ENCODE assay signal across 13 mouse cellular contexts in the genomic region with DNA sequence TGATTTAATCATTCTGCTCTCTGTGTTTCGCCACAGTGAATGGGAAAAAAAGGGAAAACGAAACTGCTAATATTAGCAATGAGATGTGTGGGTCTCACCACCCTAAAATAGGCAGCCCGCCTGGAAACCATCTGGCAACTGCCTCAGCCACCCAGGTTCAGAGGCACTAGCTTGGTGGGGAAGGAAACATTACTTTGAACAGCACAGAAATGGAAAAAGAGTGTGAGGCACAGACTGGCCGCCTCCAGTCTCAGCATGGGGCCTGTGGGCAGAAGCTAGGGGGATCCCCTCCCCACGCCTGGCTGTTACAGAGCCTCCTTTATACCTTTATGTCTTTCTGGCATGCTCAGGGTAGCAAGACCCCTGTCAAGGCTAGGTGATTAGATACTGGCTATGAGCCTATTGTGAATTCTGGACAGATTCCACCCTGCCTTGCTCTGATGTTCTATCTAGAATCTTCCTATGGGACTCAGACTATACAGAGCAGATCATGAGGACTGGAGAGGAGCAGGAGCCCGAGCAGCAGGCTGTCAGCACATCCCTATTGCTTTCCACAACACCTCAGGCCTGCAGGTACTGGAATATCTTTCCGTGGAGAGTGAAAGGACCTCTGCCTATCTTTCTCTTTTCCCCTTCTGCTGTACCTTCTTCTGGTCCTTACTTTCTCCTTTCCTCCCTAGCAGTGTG. TPM values are rescaled to one million over a fixed set of nuclear protein-coding genes. Genes with fewer than 3 reads are reported as not detected.
A peak's percentile ranks its signal among the peaks of the same experiment; 100 is the strongest.
DNase-seq lines count a peak whose midpoint lies in the region; ATAC-seq and TF ChIP-seq lines count a peak whose summit lies in the region.
"Had no signal": no experiment of that assay in that cellular context is flagged by ENCODE, and none has a peak within 500 bp of the region (broad histone marks: within the 10 kb centered on the region; RNA-seq: fewer than 3 reads in every experiment).

No protein-coding gene starts in this region.

- H3K4me2 ChIP-seq in forebrain, embryonic 15.5 days (replicated peaks): no peak overlapping the region
- H3K4me2 ChIP-seq in forebrain, embryonic 11.5 days (ENCODE audit: low read depth, low read length, severe bottlenecking): no peak overlapping the region
- H3K4me2 ChIP-seq in stomach, postnatal 0 days (replicated peaks; ENCODE audit: low read depth): no peak overlapping the region
- H3K4me2 ChIP-seq: hindbrain, embryonic 13.5 days; lung, embryonic 14.5 days; neural tube, embryonic 12.5 days had no signal

- 56% methylated on average over 7 of the region's 7 CpGs for WGBS in forebrain, embryonic 15.5 days
- WGBS in forebrain, embryonic 11.5 days: 71% methylated on average over 7 of the region's 7 CpGs
- WGBS in stomach, postnatal 0 days: 66% methylated on average over 7 of the region's 7 CpGs

- TF ChIP-seq CTCF in bone marrow macrophage, adult 2 months (IDR thresholded peaks at IDR 0.05; ENCODE audit: low read depth, low read length): no peak
- no peak for TF ChIP-seq CTCF in layer of hippocampus, adult 2 months (conservative IDR thresholded peaks at IDR 0.05)
- no peak for TF ChIP-seq CTCF in stomach, postnatal 0 days (IDR thresholded peaks at IDR 0.05; ENCODE audit: low read depth)

- no peaks in the 10 kb centered on the region for H3K4me1 ChIP-seq in forebrain, embryonic 15.5 days
- no peaks in the 10 kb centered on the region for H3K4me1 ChIP-seq in forebrain, embryonic 11.5 days (replicated peaks; ENCODE audit: control insufficient read depth, insufficient read depth, low read length)
- peaks cover 31% of the 10 kb centered on the region for H3K4me1 ChIP-seq in bone marrow macrophage, adult 2 months (ENCODE audit: control insufficient read depth, insufficient read depth, low read length)
- no peaks in the 10 kb centered on the region for H3K4me1 ChIP-seq in stomach, postnatal 0 days (replicated peaks; ENCODE audit: control insufficient read depth, insufficient read depth)
- H3K4me1 ChIP-seq: hindbrain, embryonic 13.5 days; neural tube, embryonic 12.5 days had no signal

- no peaks in the 10 kb centered on the region for H3K27me3 ChIP-seq in forebrain, embryonic 15.5 days
- no peaks in the 10 kb centered on the region for H3K27me3 ChIP-seq in forebrain, embryonic 11.5 days (ENCODE audit: control insufficient read depth, insufficient read depth, low read length)
- H3K27me3 ChIP-seq in stomach, postnatal 0 days (ENCODE audit: control insufficient read depth, insufficient read depth, low read length): no peaks in the 10 kb centered on the region
- H3K27me3 ChIP-seq: hindbrain, embryonic 13.5 days; neural tube, embryonic 12.5 days had no signal

- no peaks in the 10 kb centered on the region for H3K36me3 ChIP-seq in forebrain, embryonic 15.5 days
- H3K36me3 ChIP-seq in forebrain, embryonic 11.5 days (ENCODE audit: control insufficient read depth, insufficient read depth, low read length): no peaks in the 10 kb centered on the region
- no peaks in the 10 kb centered on the region for H3K36me3 ChIP-seq in stomach, postnatal 0 days (ENCODE audit: control insufficient read depth, insufficient read depth, low read length)
- H3K36me3 ChIP-seq: hindbrain, embryonic 13.5 days; neural tube, embryonic 12.5 days had no signal

- no peaks in the 10 kb centered on the region for H3K9me3 ChIP-seq in forebrain, embryonic 15.5 days
- H3K9me3 ChIP-seq in forebrain, embryonic 11.5 days (ENCODE audit: control insufficient read depth, low read length): no peaks in the 10 kb centered on the region
- no peaks in the 10 kb centered on the region for H3K9me3 ChIP-seq in stomach, postnatal 0 days (ENCODE audit: control insufficient read depth, low read length)
- H3K9me3 ChIP-seq: hindbrain, embryonic 13.5 days; neural tube, embryonic 12.5 days had no signal

- TF ChIP-seq POLR2A in bone marrow macrophage, adult 2 months (IDR thresholded peaks at IDR 0.05; ENCODE audit: borderline replicate concordance, low read depth, low read length): no peak

- 0 out of 2 replicates have a peak, but pooled peaks have one; percentile 29 for ATAC-seq in forebrain, embryonic 15.5 days (replicated peaks)
- ATAC-seq in forebrain, embryonic 11.5 days (replicated peaks; ENCODE audit: low FRiP score): no peak
- peak; percentile 65 for ATAC-seq in megakaryocyte progenitor cell, adult 5-6 weeks (replicated peaks; ENCODE audit: poor library complexity)
- ATAC-seq in stomach, postnatal 0 days (ENCODE audit: low FRiP score, low TSS enrichment): no peak

- DNase-seq in forebrain, embryonic 11.5 days (ENCODE audit: low spot score): no peak
- DNase-seq in layer of hippocampus, adult 2 months (ENCODE audit: low spot score in 2 of 2): peak; percentile 79 to 81
- no peak for DNase-seq in stomach, postnatal 0 days (ENCODE audit: low spot score)
- no peak for DNase-seq in embryo, embryonic 11 days
- no peak for DNase-seq in kidney, adult 8-10 months
- DNase-seq: adrenal gland, postnatal 25 days; lung, embryonic 14.5 days had no signal

- H3K4me3 ChIP-seq in forebrain, embryonic 15.5 days: no peak overlapping the region
- H3K4me3 ChIP-seq in forebrain, embryonic 11.5 days (ENCODE audit: low read depth, low read length): no peak overlapping the region
- H3K4me3 ChIP-seq in bone marrow macrophage, adult 2 months (ENCODE audit: insufficient read depth, low read length): no peak overlapping the region
- no peak overlapping the region for H3K4me3 ChIP-seq in layer of hippocampus, adult 2 months
- H3K4me3 ChIP-seq in stomach, postnatal 0 days (ENCODE audit: low read depth, low read length): no peak overlapping the region
- H3K4me3 ChIP-seq: hindbrain, embryonic 13.5 days; neural tube, embryonic 12.5 days had no signal

- no peak for TF ChIP-seq EP300 in stomach, postnatal 0 days (optimal IDR thresholded peaks at IDR 0.05)

- no peak overlapping the region for H3K9ac ChIP-seq in forebrain, embryonic 15.5 days (replicated peaks)
- no peak overlapping the region for H3K9ac ChIP-seq in forebrain, embryonic 11.5 days (ENCODE audit: low read length)
- no peak overlapping the region for H3K9ac ChIP-seq in stomach, postnatal 0 days (ENCODE audit: low read length)
- H3K9ac ChIP-seq: hindbrain, embryonic 13.5 days; lung, embryonic 14.5 days; neural tube, embryonic 12.5 days had no signal

- H3K27ac ChIP-seq in forebrain, embryonic 15.5 days (replicated peaks): no peak overlapping the region
- no peak overlapping the region for H3K27ac ChIP-seq in forebrain, embryonic 11.5 days (ENCODE audit: low read depth, low read length)
- peak overlapping the region; percentile 30; the same call in 1 of the 2 replicates for H3K27ac ChIP-seq in bone marrow macrophage, adult 2 months (ENCODE audit: insufficient read depth, low read depth, low read length)
- peak overlapping the region; percentile 69 for H3K27ac ChIP-seq in layer of hippocampus, adult 2 months
- H3K27ac ChIP-seq in stomach, postnatal 0 days (replicated peaks): no peak overlapping the region
- H3K27ac ChIP-seq: hindbrain, embryonic 13.5 days; neural tube, embryonic 12.5 days had no signal

RNA-seq across cellular contexts. Expression of a gene that starts 1.3 kb away (rescaled TPM):
- not detected in 2 replicates for polyA plus RNA-seq in forebrain, embryonic 15.5 days (2015; fragmentation: Nextera tagmentation; extraction: Ambion mirVana)
- polyA plus RNA-seq in forebrain, embryonic 11.5 days (2014; fragmentation: Nextera tagmentation; extraction: Ambion mirVana): not detected in 2 replicates
- polyA plus RNA-seq in bone marrow macrophage, adult 2 months (2012; ENCODE audit: insufficient read depth, insufficient read length, missing spikeins): not detected in 2 replicates
- under 1 TPM in 1 of 2 experiments, not detected in 1; 0.31 TPM for total RNA-seq in layer of hippocampus, adult 2 months (2021)
- not detected in 2 replicates for total RNA-seq in megakaryocyte progenitor cell, adult 5-6 weeks (2015)
- not detected in 2 replicates for total RNA-seq in megakaryocyte progenitor cell, adult 5-6 weeks (2017)
- polyA plus RNA-seq in stomach, postnatal 0 days (2015; fragmentation: Nextera tagmentation; extraction: Ambion mirVana): 0.05 TPM in 1 of 2 replicates, not detected in the other
- total RNA-seq: adrenal gland, postnatal 25 days had no signal
- polyA plus RNA-seq: hindbrain, embryonic 13.5 days; neural tube, embryonic 12.5 days had no signal

RNA-seq across cellular contexts. Expression of a gene that starts 33.4 kb away (rescaled TPM):
- polyA plus RNA-seq in forebrain, embryonic 15.5 days (2015; fragmentation: Nextera tagmentation; extraction: Ambion mirVana): not detected in 2 replicates
- not detected in 2 replicates for polyA plus RNA-seq in forebrain, embryonic 11.5 days (2014; fragmentation: Nextera tagmentation; extraction: Ambion mirVana)
- polyA plus RNA-seq in bone marrow macrophage, adult 2 months (2012; ENCODE audit: insufficient read depth, insufficient read length, missing spikeins): not detected in 2 replicates
- 10 to 100 TPM in 1 of 2 experiments, 1 to 10 TPM in 1; 9.4 to 10.6 TPM for total RNA-seq in layer of hippocampus, adult 2 months (2021)
- total RNA-seq in megakaryocyte progenitor cell, adult 5-6 weeks (2015): not detected in 2 replicates
- total RNA-seq in megakaryocyte progenitor cell, adult 5-6 weeks (2017): not detected in 2 replicates
- not detected in 2 replicates for polyA plus RNA-seq in stomach, postnatal 0 days (2015; fragmentation: Nextera tagmentation; extraction: Ambion mirVana)
- total RNA-seq: adrenal gland, postnatal 25 days had no signal
- polyA plus RNA-seq: hindbrain, embryonic 13.5 days; lung, embryonic 14.5 days; neural tube, embryonic 12.5 days; stomach, embryonic 16.5 days had no signal

Comparison
In these comparisons a context has a peak if more than half of its experiments do, and no peak if none do; other contexts are left out.
1. ATAC-seq: peak in forebrain, embryonic 15.5 days (single experiment) and megakaryocyte progenitor cell, adult 5-6 weeks (single experiment); none in forebrain, embryonic 11.5 days (single experiment) and stomach, postnatal 0 days (single experiment).
2. H3K27ac ChIP-seq: peak in bone marrow macrophage, adult 2 months (single experiment) and layer of hippocampus, adult 2 months (single experiment); none in forebrain, embryonic 15.5 days (single experiment), forebrain, embryonic 11.5 days (single experiment) and stomach, postnatal 0 days (single experiment).
3. DNase-seq: peak in layer of hippocampus, adult 2 months (2 of 2); none in forebrain, embryonic 11.5 days (single experiment), stomach, postnatal 0 days (single experiment), embryo, embryonic 11 days (single experiment) and kidney, adult 8-10 months (0 of 2).